Mouse (Mus musculus): ENCODE measurements around the gene Hes7.

GRCm38 (mm10) chr11:69105796-69106195, 14.4 kb upstream of the Hes7 start:
- TF ChIP-seq EP300 (IDR thresholded peaks at IDR 0.05; ENCODE audit: low read depth) (no peak), CTCF (IDR thresholded peaks at IDR 0.05; ENCODE audit: low read depth) (no peak)

Data from liver, embryonic 14.5 days (tissue).